Mouse (Mus musculus) MN1 (cell line): ENCODE data around the gene Folr1.

ENCODE experiments used
- DNase-seq: peaks from one replicate; pipeline ENCODE4 v3.0.0-alpha.2; 2016; ENCODE audit warnings: low spot score

Folr1 gene

DNA sequence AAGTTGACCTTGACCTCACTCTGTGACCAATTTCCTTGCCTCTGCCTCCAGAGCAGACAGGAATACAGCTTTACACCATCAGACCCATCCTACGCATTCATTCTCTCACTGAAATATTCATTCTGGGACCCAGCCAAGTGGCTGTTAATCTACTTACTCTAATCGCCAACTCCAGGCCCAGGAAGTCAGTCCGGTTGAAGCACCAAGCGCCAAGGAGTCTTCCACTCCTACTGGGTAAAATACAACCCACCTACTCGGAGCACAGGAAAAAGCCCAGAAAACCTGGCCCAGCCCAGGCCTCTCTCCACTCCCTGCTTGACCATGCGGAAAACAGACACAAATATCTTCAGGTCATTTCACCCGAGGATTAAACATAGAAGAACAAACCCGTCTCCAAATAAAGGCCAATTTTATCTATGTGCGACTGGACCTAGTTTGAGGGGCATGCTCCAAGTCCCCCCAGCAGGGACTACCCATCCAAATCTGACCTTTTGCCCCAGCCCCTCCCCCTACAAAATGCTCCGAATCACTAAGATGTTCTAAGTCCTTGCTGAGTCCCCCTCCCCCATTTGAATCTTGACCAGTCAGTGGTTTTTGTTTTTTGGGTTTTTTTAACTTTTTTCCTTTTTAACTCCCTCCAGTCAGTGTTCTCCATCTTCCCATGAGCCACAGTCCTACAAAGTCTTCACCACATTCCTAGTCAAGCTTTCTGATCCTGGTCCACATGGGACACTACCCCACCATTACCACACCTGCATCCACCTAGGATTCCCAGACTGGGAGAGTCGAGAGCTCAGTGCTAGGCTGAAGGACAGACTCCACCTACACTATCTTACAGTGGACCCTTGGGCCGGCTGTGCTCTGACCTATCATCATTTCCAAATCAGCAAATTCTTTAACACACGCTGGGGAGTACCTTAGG, 2.1 kb downstream of the Folr1 start:
- DNase-seq, result peak; percentile 77

DNA sequence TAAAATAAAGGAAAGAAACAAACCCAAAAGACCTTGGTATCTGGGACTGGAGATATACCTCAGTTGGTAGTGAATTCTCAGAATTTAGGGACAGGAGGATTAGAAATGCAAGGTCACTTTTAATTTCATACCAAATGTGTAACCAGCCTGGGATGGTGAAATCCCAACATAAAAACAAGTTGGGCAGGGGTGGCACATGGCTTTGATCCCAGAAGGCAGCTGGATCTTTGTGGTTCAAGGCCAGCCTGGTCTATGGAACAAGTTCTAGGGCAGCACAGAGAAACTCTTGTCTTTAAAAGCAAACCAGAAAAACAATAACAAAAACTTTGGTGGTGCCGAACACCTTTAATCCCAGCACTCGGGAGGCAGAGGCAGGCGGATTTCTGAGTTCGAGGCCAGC, 3.1 kb downstream of the Folr1 start:
- DNase-seq, result no peak

DNA sequence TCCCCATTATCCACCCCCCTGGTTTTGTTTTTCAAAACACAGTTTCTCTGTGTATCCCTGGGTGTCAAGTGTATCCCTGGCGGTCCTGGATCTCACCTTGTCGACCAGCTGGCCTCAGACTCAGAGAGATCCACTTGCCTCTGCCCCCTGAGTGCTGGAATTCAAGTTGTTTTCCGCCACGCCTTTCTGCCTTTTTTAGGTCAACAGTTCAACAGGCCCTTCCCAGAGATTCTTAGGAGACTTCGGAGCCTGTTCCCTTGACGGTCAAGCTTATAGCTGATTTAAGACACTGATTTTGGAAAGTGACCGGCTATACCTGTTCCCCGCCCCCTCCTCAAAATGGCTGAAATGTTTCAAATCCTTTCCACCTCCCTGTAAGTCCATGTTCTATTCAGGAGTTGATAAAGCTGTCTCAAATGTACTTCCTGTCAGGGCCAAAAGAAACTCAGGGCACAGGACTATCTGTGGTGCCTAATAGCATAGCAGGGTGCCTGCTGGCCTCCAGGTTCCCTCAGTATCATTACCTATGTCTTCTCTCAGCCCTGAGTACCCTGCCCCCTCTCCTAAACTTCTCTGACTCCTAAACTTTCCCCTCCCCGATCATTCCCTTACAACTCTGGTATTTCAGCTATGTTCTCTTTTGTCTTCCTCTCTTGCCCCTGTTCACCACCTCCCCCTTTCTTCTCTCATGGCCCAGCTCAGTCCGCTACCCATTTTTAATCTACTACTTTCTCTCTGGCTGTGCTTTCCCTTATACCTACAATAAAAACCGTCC, 3.9 kb downstream of the Folr1 start:
- DNase-seq, result no peak

DNA sequence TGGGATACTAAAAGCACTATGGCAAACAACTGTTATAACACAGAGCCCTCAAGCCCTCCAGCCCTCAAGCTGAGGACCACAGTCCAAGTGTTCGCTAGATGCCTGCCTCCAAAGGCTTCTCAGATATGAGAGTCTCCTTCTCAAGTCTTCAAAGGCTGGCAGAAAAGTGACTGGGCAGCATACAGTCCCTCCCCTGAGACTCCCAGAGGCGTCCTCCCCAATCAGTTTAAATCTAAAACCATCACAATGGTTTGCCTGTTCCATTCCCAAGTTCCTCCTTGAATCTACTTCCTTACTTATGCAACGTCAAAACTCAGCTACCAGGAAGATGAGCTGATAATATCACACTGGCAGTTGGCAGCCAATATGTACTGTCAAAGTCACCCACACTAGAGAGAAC, 7.2 kb downstream of the Folr1 start, which contains the start of gene Anapc15:
TSS of gene Anapc15 (plus strand) at position 301 of the 400 bp plus-strand sequence.
- no peak for DNase-seq

DNA sequence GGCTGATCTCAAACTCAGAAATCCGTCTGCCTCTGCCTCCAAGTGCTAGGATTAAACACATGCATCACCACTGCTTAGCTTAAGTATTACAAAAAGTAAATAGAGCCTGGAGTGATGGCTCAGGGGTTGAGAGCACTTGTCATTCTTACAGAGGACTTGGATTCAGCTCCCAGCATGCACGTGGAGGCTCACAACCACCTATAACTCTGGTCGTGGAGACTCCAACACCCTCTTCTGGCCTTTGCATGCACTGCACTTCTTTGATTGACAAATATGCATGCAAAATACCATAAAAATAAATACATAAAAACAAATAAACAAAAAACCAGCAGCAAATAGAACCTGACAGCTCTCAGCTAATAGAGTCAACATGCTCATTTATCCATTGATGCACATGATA, 8.3 kb downstream of the Folr1 start:
- DNase-seq, result no peak

DNA sequence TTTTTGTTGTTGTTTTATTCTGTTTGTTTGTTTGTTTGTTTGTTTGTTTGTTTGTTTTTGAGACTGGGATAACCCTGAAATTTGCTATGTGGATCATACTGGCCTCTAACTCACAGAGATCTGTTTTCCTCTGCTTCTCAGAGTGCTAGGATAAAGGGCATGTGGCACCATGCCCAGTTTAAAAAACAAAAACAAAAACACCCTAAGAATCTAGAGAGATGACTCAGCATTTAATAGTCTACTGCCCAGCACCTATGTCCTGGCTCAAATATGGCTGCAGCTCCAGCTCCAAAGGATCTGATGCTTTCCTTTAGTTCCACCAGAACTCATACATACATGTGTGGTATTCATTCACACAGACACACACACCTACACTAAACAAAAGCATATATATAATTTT, 9.6 kb downstream of the Folr1 start:
- peak; percentile 37 for DNase-seq

DNA sequence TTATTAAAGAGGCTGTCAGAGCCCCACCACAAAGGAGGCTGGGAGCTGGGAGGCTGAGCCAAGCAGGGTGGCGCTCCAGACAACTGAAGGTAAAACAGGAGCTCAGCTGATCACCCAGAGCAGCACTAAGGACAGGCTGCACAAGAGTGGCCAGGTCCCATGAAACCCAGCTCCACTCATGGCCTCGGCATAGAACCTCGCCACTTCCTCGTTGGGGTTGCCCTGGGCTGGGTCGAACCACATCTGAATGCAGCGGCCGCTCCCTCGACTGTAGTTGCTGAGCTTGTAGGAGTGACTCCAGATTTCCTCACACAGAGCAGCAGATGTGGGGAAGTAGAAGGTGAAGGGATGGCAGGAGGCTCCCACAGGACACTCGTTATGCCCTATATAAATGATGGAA, 12.2 kb downstream of the Folr1 start:
- no peak for DNase-seq

DNA sequence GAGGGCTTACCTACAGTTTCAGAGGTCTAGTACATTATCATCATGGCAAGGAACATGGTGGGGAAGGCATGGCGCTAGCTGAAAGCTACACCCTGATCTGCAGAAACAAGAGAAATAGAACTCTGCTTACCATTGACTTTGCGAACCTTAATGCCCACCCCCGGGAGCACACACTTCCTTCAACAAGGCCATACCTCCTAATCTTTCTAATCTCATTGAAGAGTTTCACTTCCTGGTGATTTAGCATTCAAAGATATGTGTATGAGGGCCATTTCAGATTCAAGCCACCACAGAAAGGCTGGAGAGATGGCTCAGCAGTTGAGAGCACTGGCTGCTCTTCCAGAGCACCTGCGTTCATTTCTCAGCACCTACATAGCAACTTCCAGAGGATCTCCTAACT, 13.5 kb downstream of the Folr1 start, which contains the start of gene Folr2:
TSS of gene Folr2 (minus strand) at position 101 of the 400 bp plus-strand sequence.
- DNase-seq, result no peak

DNA sequence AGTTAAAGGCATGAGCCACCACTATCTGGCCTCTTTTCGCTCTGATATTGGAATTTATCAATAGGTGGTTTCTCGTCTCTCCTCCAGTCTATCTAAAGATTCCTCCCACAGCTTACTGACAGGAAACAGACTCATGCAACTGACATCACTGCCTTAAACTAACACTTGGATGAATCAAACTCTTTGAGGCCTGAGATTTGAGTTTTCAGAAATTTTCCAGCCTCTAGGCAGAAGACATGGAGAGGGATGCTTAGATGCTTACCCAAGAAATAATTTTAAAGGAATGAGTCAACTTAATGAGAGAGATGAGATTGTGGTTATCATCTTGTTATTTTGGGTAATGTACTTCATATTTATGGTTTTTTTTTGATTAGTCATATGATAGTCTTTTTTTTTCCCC, 16.8 kb downstream of the Folr1 start:
- DNase-seq, result no peak

DNA sequence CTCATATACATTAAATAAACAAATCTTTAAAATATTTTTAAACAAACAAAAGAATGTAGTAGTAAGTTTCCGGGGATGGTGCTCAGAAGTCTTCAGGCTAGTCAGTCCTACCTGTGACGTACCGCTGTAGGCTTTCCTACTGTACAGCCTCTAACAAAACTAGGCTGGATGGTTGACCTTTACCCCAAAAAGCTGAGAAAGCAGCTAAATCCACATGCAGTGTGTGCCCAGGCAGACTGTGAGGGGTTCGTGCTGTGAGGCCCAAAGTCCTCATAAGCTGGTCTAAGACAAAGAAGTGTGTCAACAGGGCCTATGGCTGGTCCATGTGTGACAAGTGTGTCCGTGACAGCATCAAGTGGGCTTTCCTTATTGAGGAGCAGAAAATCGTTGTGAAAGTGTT, 17.7 kb downstream of the Folr1 start:
- no peak for DNase-seq

DNA sequence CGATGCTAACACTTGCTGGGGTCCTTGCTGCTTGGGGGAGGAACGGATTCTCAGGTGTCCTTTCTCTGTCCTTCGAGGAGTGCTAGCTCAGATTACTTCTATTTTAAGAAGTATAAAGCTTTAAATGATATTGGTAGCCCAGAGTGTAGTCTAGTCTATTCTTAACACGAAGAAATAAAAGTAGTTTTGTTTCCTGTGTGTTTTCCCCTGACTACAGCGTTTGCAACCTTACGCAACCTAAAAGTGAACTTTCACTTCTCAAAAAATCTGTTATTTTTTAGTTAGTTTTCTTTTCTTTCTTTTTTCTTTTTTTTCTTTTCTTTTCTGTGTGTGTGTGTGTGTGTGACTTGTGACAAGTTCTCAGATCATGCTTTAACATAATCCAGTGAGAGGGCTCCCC, 18.9 kb downstream of the Folr1 start:
- no peak for DNase-seq

DNA sequence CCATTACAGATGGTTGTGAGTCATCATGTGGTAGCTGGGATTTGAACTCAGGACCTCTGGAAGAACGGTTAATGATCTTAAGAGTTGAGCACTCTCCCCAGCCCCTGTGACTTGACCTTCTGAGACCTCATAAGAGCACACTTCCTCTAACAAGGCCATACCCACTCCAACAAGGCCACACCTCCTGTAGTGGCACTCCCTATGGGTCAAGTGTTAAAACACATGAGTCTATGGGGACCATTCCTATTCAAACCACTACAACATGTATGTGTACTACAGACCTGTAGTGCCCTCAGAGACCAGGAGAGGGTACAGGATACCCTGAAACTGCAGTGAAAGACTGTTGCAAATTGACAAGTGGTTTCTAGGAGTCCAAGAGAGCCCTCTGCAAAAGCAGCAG, 22.7 kb downstream of the Folr1 start:
- DNase-seq, result no peak

DNA sequence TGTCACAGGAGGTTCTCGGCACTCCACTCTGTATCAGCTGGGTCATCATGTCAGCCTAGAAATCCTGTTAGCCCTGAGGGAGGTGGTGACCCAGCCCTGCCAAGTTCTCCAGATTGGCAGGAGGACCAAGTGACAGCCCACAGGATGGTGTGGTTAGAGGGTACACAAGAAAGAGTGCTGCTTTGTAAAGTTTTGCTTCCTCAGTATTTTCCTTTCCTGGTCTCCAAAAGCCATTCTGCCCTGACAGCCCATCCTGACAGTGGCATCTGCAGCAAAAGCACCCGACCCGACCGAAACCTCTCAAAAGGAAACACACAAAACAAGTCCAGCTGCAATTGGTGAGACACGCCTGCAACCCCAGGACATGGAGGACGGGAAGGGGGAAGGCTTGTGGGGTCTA, 26.4 kb downstream of the Folr1 start:
- DNase-seq, result no peak

DNA sequence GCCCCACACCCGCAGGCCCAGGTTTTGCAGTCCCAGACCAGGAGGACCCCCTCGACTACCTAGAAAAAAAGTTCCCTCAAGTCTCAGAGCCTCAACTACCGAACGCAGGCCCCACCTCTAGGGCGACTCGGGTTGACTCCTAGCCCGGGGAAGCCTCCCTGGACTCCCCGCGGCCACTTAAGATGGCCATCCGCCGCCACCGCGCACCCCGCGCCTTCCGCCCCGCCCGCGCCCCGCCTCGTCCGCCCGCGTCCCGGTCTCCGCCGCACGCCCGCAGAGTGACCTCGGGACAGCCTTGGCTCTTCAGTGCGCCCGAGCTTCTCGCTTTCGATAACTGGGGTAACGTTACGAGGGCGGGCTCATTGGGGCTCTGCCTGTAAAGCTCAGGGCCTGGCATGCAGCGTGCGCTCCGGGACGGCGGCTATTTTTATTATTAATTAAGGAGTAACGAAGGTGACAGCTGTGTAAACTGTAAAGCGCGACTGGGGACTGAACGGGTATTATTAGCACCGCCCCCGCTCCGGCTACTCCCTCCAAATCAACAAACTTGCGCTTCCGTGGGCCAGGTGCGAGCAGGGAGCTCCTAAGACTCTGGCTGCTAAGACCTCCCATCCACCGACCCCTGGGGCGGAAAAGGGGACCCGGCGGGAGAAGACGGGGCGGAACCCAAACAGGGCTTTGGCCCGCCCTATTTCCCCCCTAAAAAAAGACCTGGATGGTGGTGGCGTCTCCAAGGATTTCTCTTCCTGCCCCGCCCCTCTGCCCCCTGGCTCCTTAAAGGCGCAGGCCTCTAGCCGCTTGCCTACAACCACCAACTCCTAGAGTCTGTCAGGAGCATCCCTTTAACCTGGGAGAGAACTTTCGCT, 32.7 kb downstream of the Folr1 start, which contains the start of gene Inppl1:
TSS of gene Inppl1 (minus strand) at position 624 of the 866 bp plus-strand sequence.
- DNase-seq, result peak; percentile 83

DNA sequence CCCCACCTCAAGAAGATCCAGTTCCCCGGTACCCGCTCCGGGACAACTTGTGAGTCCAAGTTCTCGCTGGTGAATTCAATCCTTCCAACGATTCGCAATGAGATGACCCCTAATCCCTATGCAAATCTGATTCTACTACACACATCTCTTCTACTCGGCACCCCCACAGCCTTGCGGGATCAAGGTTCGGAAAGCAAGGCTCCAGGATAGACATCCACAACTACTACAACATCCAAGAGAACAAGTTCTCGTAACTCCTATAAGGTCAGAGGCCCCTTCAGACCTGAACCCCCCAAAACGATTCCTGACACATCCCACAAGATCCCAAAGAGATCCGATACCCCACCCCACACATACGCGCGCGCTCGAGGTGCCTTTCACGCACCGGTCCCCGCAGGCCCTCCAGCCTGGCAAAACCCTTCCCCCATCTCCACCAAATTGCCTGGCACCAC, 33.4 kb downstream of the Folr1 start:
- peak; percentile 43 for DNase-seq

DNA sequence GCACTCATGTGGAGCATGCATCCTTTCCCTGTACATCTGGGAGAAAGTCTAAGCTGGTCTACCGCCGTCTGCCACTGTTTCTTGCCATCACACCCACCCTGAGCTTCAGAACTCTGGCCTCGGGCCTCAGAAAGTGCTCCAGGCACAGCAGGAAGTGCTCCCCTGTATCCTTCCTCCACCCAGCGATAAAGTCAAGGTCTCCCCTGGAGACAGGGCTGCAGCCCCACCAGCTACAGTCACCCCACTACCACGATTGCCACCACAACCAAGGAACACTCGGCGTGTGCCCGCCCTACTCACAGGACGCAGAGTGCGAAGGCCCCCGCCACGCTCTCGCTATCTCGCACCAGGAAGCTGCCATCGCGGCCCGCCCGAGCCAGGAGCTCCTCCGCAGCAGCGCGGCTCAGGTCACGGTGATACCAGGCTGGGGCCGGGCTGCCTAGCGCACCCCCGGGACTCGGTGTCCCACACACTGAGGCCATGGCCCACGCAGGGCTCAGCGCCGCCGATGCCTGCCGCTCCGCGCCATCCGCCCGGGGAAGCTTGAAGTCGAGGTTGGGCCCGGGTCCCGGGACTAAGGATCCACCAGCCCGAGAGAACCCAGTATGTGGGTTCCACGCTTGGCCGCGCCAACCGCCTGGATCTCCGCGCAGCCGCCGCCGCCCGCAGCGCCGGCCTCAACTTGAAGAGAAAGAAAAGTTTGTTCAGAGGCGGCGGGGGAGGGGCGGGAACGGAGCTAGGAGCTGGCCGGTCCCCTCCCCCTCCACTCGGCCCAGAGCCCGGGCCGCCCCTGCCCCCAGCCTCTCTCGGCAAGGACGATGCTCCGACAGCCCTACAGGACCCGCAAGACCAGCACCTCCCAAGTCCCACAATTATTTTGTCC, 34.1 kb downstream of the Folr1 start:
- DNase-seq, result peak; percentile 39

DNA sequence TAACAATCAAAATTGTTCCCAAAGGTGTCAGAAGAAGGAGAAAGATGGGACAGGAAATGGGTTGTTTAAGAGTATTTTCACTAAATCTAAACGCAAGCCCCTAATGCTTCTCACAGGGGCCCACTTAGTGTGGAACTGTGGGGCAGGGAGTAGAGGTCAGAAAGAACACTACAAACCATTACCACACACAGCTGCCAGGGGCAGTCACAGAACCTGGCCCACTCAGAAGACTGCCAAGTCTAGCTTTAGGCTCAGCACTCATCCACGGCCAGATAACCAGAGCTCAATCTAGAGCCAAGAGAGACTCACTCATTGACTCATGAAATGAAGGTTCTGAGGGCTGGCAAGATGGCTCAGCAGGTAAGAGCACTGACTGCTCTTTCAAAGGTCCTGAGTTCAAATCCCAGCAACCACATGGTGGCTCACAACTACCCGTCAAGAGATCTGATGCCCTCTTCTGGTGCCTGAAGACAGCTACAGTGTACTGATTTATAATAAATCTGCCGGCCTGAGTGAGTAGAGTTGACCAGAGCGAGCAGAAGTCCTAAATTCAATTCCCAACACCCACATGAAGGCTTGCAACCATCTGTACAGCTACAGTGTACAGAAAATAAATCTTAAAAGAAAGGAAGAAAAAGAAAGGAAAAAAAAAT, 35.0 kb downstream of the Folr1 start:
- DNase-seq, result peak; percentile 33

DNA sequence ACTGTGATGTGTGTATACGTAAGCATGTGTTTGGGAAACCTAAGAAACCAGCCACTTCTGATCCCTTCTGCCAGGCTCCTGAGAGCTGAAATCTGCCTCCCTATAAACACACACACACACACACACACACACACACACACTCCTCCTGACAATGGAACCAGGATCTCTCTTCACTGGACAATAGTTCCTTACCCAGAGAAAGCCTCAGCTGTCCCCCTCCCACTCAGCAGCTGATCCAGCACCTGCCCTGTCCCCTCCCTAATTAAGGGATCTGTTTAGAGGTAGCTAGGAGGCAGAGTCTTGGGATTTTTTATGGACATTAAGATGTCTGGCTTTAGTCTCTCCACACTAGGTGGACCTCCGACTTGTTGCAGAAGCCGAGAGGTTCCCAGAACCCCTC, 35.7 kb downstream of the Folr1 start:
- no peak for DNase-seq

DNA sequence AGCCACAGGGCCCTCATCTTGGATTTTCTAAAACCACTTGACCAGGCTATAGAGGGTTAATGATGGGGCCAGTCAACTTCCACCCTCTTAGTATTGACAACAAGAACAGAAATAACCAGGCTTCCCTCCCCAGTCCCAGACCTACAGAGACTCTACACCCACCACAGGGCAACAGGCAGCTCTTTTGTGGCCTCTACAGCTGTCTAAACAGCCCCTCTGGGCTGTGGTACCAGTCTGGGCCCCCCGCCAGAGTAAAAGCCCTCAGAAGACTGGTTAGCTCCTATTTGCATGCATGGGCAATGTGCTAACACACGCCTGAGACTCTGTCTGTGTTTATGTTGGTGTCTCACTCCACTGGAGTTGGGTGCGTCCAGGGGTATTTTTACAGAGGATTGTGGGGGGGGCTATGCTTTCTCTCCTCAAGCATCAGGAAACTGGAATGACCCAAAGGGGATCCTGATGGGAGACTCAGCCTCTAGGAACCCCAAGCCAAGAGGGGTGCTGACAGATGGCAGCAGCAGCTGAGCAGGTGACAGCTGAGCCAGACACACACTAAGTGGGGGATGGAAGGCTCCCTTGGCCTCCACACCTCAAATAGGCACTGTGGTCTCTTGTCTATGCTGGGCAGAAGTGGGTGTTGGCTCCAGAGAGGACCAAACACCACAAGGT, 36.5 kb downstream of the Folr1 start:
- no peak for DNase-seq

DNA sequence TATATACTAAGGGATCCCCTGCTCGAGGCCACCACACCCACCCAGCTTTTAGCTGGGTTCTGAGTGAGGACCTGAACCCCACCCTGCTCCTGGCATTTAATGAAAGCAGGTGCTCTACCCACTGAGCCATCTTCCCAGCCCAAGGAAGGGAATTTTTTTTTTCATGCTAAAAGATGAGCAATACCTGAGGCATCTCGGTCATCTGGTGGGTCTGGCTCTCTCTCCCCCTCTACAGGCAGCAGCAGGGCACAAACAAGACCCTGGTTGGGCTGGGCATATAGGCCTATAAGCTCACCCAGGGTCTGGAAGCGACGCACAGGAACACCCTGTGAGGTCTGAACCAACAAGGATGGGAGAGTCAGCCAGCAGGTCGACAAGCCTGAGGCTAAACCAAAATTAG, 37.2 kb downstream of the Folr1 start:
- no peak for DNase-seq
